Mouse (Mus musculus) brain, embryonic 14.5 days (tissue): Measurements from ENCODE around the gene Mylk.

ENCODE experiments used
- CTCF ChIP-seq: fragments of 200-500 bp; IDR thresholded peaks from 2 replicates; pipeline ENCODE4 v1.5.1; 2012; ENCODE audit warnings: inconsistent platforms, mild to moderate bottlenecking, moderate library complexity, borderline replicate concordance; ENCODE audit not compliant: insufficient read depth, insufficient read length; ENCODE audit errors: extremely low read depth
- POLR2A ChIP-seq: fragments of 200-500 bp; IDR thresholded peaks from 2 replicates; pipeline ENCODE4 v1.6.1; 2012; ENCODE audit warnings: mild to moderate bottlenecking, inconsistent platforms, borderline replicate concordance; ENCODE audit not compliant: poor library complexity, insufficient read depth, insufficient read length, severe bottlenecking; ENCODE audit errors: extremely low read depth

DNA sequence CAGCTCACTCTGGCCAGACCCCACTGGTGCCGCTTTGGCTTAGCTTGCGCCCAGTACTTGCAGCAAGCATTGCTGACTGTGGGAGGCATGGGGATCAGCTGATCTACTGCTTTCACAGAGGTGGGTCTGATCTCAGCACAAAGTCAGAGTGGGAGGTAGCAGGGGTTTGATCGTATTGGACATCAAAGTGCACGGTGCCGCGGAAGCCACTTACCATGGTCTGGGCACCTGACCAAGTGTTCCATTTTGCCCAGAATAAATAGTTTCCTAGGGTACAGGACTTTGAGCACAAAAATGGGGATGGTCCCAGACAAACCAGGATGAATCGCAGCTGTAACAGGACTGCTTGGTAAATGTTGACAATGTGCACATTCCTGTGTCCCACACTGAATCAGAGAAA lies 236.0 kb downstream of the Mylk start:
- TF ChIP-seq CTCF = no peak
- no peak for TF ChIP-seq POLR2A
